Mouse (Mus musculus) NIH3T3 (cell line): Measurements from ENCODE around the gene Apoc4.

Experiments
- DNase-seq: peaks from one replicate; pipeline ENCODE4 v3.0.0-alpha.2; 2012; ENCODE audit warnings: low read depth

The Apoc4 gene

DNA sequence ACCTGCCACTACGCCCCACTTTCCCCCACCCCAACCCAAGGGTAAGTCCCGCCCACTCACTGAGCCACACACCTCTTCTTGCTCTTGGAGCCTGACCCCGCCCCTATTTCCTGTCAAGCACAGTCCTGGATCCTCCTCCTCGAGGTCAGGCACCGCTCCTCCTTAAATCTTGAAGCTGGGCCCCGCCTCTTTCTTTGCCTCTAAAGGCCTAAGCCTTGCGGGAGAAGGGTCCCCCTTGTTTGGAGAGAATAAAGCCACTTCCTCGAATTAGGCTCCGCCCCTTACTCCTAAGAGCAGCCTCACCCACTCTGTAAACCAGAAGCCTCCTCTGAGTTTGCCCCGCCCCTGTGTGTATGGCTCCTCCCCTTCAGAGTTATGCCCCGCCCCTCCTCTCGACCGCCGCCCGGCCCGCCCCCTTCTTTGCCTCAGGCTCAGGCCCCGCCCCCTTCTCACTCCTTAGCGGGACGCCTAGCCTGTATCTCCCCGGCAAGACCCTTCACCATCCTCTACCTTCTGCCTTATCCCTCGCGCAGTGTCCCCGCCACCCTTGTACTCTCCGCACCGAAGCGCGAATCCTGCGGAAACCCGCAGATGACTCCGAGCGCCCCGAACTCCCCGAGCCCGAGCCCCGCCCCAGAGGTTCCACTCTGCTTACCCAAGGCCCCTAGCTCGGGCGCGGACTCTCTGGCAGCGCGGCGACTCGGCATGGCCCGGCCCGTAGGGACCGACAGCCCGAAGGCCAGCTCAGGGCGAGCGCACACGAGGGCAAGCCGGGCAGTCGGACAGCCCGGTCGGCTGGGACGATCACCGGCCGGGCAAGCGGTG lies 52.5 kb downstream of the Apoc4 start:
- DNase-seq = peak; percentile 98

- DNase-seq = no peak
Measured at GRCm38 (mm10) chr7:19628192-19628535, 53.1 kb downstream of the Apoc4 start.
